Mouse (Mus musculus) heart, adult 18-20 months (tissue): ENCODE results near the gene Cdk1. TPM values are rescaled to one million over a fixed set of nuclear protein-coding genes. Genes with fewer than 3 reads are reported as not detected.
"Not testable (repeated sequence)": the region's sequence is repeated elsewhere in the genome, so short reads cannot be mapped to it uniquely, and the experiment has no call there.

Experiments
- DNase-seq, 2 experiments: peaks; one replicate each; pipeline ENCODE4 v3.0.0; 2021 to 2022; ENCODE audit warnings: mixed read lengths in 1 of 2
- long read RNA-seq, 2 experiments: library from polyadenylated mRNA; stranded (forward); transcript quantifications; one replicate each; pipeline ENCODE4 v2.0.0; 2021
- total RNA-seq, 2 experiments: library from RNA; stranded (reverse); gene quantifications; 2 replicates each; pipeline ENCODE4 v1.2.3; 2021

Cdk1 gene
- 1 to 10 TPM; 1.4 to 1.6 TPM for total RNA-seq
- long read RNA-seq, experiment 1 = 0 reads
- long read RNA-seq, experiment 2 = 0 reads

DNA sequence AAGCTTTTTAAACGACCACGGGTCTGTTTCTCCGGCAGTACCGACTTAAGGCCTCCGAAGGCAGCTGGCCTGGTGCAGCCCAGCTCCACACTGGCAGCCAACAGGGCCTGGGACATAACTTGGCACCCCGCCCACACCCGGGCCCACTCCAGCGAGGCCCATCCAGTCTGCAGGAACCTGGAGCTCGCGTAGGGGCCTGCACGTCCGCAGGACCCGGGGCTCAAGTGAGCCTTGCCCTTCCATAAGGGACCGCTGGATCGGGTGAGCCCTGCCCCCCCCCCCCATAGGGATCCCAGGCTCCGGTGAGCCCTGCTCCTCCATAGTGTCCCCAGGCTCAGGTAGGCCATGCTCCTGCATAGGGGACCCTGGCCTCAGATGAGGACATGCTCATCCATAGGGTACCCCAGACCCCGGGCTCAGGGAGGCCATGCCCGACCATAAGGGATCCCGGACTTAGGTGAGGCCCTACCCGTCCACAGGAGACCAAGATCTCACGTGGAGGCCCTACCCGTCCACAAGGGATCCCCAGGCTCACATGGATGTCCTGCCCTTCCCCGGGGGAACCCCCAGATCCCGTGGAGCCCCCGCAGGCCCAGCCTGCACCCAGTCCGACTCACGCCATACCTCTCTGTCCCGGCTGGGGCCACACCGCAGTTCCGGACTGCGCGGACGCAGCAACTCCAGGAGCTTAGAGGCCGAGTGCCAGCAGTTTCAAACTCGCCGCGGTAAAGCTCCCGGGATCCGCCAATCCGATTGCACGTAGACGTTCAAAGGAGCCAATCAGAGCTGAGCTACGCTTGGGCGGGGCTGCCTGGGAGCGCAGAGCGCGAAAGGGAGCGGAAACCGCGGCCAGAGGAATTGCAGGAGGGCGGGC is at the start of gene Cdk1:
Gene Cdk1, minus strand, starts transcription at position 727 of the 874 bp plus-strand sequence.
- DNase-seq = peak; percentile 98

- no peak for DNase-seq
Measured at GRCm38 (mm10) chr10:69399814-69400385, 47.2 kb upstream of the Cdk1 start.

GRCm38 (mm10) chr10:69398763-69399590 is 46.2 kb upstream of the Cdk1 start, which contains the start of gene Ank3:
Gene Ank3 (plus strand): TSS chr10:69398773.
- peak; percentile 1 to 5 for DNase-seq

GRCm38 (mm10) chr10:69398197-69398762 is 45.5 kb upstream of the Cdk1 start:
- DNase-seq = peak; percentile 12

GRCm38 (mm10) chr10:69389511-69389910 is 36.8 kb upstream of the Cdk1 start:
- DNase-seq = no peak

DNA sequence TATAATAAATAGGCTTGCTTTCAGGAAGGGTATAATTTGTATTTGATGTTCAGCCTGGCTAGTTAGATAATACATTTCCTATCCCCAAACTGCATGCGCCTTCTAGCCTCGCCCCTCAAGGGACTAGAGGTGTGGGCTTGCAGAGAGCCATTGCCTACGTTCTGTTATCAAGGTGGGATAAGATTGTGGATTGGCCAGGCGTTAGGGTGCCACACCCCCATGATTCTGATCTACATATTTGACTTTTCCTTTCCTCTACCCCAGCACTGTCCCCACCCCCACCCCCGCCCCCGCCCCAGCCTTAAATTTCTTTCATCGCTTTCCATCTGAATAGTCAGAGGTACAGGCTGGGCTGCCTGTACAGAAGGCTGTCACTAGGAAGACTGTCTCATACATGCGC is 34.0 kb upstream of the Cdk1 start:
- DNase-seq = no peak

- no peak for DNase-seq
Measured at GRCm38 (mm10) chr10:69385136-69385535, 32.4 kb upstream of the Cdk1 start.

GRCm38 (mm10) chr10:69384640-69385039 is 31.9 kb upstream of the Cdk1 start:
- DNase-seq = no peak

GRCm38 (mm10) chr10:69383186-69383585 is 30.4 kb upstream of the Cdk1 start:
- DNase-seq = no peak

DNA sequence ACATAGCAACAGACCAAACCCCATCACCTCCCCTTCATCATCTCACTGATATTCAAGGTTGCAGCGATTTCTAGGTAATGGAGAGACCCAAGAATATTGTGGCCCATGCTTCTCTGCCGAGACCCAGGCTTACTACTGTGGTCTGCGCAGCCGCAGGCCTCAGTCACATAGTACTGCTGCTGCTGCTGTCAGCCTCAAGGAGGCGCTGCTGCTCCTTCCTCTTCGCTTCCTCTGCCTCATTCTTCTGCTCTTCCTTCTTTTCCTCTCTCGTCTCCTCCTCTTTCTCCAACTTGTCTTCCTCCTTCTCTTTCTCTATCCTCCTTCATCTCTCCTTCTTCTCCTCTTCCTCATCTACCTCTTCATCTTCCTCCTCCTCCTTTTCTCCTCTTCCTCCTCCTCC is 22.4 kb upstream of the Cdk1 start:
- DNase-seq = no peak

DNA sequence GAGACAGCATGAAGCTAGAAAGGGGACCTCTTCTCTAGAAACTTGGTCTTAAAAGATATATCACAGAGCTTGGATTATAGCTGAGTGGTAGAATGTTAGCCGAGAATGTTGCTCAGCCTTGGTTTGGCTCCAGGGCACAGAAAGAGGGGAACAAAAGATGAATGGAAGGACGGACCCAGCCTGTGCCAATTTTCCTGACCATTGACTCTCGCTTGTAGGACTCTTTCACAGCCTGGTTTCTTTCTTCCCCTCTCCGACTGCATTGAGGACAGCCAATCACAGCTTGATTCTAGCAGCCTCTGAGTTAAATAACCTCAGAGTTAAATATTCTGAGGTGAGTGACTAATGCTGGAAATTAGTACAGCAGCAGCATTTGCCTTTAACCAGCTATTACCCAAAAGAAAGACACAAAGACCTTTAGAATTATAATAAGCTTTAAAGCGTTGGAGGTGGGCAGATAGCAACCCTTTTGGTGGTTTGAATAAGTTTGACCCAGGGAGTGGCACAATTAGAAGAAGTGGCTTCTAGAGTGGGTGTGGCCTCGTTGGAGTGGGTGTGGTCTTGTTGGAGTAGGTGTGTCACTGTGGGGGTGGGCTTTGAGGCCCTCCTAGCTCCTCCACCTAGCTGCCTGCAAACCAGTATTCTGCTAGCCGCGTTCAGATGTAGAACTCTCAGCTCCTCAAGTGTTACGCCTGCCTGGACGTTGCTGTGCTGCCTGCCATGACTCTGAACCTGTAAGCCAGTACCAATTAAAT is 21.2 kb upstream of the Cdk1 start:
- no peak for DNase-seq

- no peak for DNase-seq
Measured at GRCm38 (mm10) chr10:69372061-69372460, 19.3 kb upstream of the Cdk1 start.

DNA sequence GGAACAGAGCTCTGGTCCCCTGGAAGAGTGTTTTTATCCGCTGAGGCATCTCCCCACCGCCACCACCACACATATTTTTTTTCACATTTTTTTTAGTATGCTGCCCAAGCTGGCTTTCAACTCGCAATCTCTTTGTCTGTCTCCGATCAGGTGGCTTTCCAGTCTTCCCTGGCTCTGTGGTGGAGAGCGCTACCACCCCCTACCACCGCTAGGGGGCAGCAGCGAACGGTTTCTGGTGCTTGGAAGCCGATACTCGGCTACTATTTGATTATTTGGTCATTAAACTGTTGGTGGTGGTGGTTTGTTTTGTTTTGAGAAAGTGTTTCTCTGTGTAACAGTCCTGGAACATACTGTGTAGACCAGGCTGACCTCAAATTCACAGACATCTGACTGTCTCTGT is 18.7 kb upstream of the Cdk1 start:
- peak in 1 of 2 experiments; percentile 29 for DNase-seq

DNA sequence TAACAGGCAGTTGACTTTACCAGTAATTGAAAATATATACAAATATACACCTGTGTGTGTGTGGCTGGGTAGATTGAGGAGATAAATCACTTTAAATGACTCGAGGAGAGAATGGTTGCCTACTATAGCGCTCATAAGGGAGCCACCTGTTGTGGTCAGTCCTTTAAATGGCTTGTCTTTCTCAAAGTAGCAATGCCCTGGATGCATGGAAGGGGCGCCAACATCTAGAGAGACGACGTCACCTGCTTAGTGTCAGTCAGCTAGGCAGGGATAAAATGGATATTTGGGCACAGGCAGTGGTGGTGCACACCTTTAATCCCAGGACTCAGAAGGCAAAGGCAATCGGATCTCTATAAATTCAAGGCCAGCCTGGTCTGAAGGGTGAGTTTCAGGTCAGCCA is 16.6 kb upstream of the Cdk1 start:
- DNase-seq = no peak

- no peak for DNase-seq
Measured at GRCm38 (mm10) chr10:69366877-69367387, 14.2 kb upstream of the Cdk1 start.

GRCm38 (mm10) chr10:69366208-69366607 is 13.5 kb upstream of the Cdk1 start:
- DNase-seq = peak; percentile 15

- DNase-seq = no peak
Measured at GRCm38 (mm10) chr10:69359666-69360065, 6.9 kb upstream of the Cdk1 start.

DNA sequence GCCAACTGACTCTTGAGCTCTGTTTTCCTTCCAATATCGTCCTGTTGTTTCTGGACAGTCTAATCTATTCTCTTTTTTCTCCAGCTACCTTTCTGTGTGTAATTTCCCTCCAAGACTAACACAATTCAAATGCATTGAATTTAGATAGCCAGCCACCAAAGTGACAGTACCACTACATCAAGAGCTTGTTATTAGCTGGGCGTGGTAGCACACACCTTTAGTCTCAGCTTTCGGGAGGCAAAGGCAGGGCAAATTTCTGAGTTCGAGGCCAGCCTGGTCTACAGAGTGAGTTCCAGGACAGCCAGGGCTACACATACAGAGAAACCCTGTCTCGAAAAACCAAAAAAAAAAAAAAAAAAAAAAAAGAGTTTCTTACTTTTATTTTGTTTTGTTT is 345 bp upstream of the Cdk1 start:
- DNase-seq = not testable (repeated sequence)

DNA sequence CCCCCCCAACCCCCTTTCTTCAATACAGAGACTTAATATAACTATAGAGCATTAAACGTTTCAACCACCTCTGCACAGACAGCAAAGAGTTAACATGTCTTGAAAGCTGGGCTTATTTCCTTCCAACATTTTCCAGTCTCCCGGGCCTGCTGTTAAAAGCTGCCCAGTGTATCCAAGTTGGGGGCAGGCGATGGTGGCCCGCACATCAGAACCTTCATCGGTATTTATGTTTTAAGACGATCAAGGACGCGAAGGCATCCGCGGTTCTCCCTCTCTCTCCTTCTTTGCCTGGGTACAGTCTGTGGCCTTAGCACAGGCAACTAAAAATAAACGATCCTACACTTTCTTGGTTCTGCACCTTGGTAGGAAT is 911 bp downstream of the Cdk1 start:
- DNase-seq = no peak

DNA sequence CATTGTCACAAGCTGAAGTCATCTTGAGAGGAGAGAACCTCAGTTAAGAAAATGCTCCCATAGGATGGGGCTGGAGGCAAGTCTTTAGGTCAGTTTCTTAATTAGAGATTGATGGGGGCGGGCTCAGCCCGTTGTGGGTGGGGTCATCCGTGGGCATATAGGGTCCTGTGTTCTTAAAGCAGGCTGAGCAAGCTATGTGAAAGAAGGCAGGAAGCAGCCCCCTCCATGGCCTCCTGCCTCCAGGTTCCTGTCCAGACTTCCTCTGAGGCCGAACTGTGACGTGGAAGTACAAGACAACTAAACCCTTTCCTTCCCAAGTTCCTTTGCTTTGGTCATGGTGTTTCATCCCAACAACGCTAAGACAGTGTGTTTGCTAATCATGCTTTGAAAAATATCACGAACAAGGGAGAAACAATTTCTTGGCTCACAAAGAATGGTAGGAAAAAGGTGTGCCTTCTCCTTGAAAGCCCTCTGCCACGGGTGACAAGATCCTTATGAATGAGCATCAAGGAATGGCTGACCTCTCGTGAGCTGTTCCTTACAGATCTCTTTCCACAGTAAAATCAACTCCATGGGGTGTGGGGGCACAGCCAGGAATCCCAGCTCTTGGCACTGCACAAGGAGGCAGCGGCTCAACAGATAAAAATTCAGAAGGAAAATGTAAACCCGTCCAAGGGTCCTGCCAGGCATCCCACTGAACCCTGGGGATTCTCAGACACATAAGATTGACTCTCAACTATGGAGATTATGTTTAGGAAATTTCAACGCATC is 1.5 kb downstream of the Cdk1 start:
- no peak for DNase-seq

DNA sequence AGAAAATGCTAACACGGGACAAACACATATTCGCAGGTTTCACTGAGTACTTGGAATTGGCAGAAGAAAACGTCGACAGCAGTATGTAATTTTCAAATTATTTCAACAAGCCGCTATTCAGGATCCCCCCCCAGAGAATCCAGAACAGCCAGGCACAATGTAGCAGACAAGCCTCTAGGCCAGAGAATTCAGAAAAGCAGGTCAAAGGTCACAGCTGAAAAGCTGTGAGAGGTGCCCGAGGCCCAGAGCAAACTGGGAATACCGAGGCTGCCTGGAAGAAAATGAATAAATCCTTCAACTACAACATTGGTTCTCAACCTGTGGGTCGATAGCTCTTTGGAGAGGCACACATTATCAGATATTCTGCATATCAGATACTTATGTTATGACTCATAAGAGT is 4.5 kb downstream of the Cdk1 start:
- DNase-seq = peak in 1 of 2 experiments; percentile 6
